Mouse (Mus musculus) CH12.LX (cell line): ENCODE measurements around the gene Spred2.

Experiments used
- CTCF ChIP-seq, 2 experiments: IDR thresholded peaks in 1 of 2; conservative IDR thresholded peaks in 1 of 2; 2 replicates each; pipeline ENCODE4 v1.5.1; 2011 to 2012; ENCODE audit warnings: low read depth in 2 of 2, low read length in 2 of 2, improper control_type of control experiment in 1 of 2, inconsistent platforms in 1 of 2, mild to moderate bottlenecking in 1 of 2, moderate library complexity in 1 of 2
- EP300 ChIP-seq: IDR thresholded peaks from 2 replicates; pipeline ENCODE4 v1.6.1; 2011; ENCODE audit warnings: low read length, improper control_type of control experiment
- HCFC1 ChIP-seq: IDR thresholded peaks from 2 replicates; pipeline ENCODE4 v1.6.1; 2012; ENCODE audit warnings: low read depth, mild to moderate bottlenecking, inconsistent platforms, low read length, improper control_type of control experiment
- IRF4 ChIP-seq: IDR thresholded peaks from 2 replicates; pipeline ENCODE4 v1.6.1; 2014; ENCODE audit warnings: low read depth, mild to moderate bottlenecking, inconsistent platforms, low read length, improper control_type of control experiment
- KAT2A ChIP-seq: IDR thresholded peaks from 2 replicates; pipeline ENCODE4 v1.6.1; 2012; ENCODE audit warnings: low read length, improper control_type of control experiment, inconsistent platforms; ENCODE audit not compliant: insufficient replicate concordance
- MEF2A ChIP-seq: IDR thresholded peaks from 2 replicates; pipeline ENCODE4 v1.6.1; 2014; ENCODE audit warnings: low read depth, mild to moderate bottlenecking, inconsistent platforms, low read length, improper control_type of control experiment, borderline replicate concordance
- RCOR1 ChIP-seq: conservative IDR thresholded peaks from 2 replicates; pipeline ENCODE4 v1.6.1; 2012; ENCODE audit warnings: low read depth, mild to moderate bottlenecking, inconsistent platforms, low read length, improper control_type of control experiment
- ZC3H11A ChIP-seq: IDR thresholded peaks from 2 replicates; pipeline ENCODE4 v1.6.1; 2012; ENCODE audit warnings: low read depth, mild to moderate bottlenecking, inconsistent platforms, low read length, improper control_type of control experiment
- ZMIZ1 ChIP-seq: IDR thresholded peaks from 2 replicates; pipeline ENCODE4 v1.6.1; 2012; ENCODE audit warnings: low read depth, mild to moderate bottlenecking, inconsistent platforms, low read length, improper control_type of control experiment

- no peak for TF ChIP-seq RCOR1
- TF ChIP-seq CTCF (conservative IDR thresholded peaks at IDR 0.05 in 1 of 2, IDR thresholded peaks at IDR 0.05 in 1 of 2; ENCODE audit: low read depth in 2 of 2, low read length in 2 of 2), result no peak
- no peak for TF ChIP-seq ZC3H11A
- no peak for TF ChIP-seq EP300
- no peak for TF ChIP-seq KAT2A
- TF ChIP-seq IRF4, result no peak
- no peak for TF ChIP-seq HCFC1
- no peak for TF ChIP-seq ZMIZ1
- TF ChIP-seq MEF2A, result no peak
Observed at GRCm38 (mm10) chr11:19982113-19982512, 57.9 kb downstream of the Spred2 start.
